Mouse (Mus musculus) embryonic fibroblast, embryonic 13.5 days (primary cell): ENCODE results near the gene Zcchc4. TPM values are rescaled to one million over a fixed set of nuclear protein-coding genes. Genes with fewer than 3 reads are reported as not detected.
"Not testable (repeated sequence)": the region's sequence is repeated elsewhere in the genome, so short reads cannot be mapped to it uniquely, and the experiment has no call there.

ENCODE experiments used
- H3K27ac ChIP-seq: 2 replicates; pipeline ENCODE4 v1.5.1; 2012; ENCODE audit warnings: low read length, control low read depth, inconsistent platforms; ENCODE audit not compliant: insufficient read depth
- H3K4me1 ChIP-seq: 2 replicates; pipeline ENCODE4 v1.6.1; 2011; ENCODE audit warnings: low read length; ENCODE audit not compliant: control insufficient read depth, insufficient read depth
- H3K4me3 ChIP-seq: 2 replicates; pipeline ENCODE4 v1.5.1; 2011; ENCODE audit warnings: mild to moderate bottlenecking, control low read depth, low read length; ENCODE audit not compliant: insufficient read depth
- CTCF ChIP-seq: IDR thresholded peaks from 2 replicates; pipeline ENCODE4 v1.5.1; 2011; ENCODE audit warnings: mild to moderate bottlenecking, control low read depth, low read length, moderate library complexity, borderline replicate concordance; ENCODE audit not compliant: insufficient read depth
- POLR2A ChIP-seq: IDR thresholded peaks from 2 replicates; pipeline ENCODE4 v1.6.1; 2011; ENCODE audit warnings: low read depth, mild to moderate bottlenecking, control low read depth, low read length, moderate library complexity
- polyA plus RNA-seq: library from polyadenylated mRNA; stranded (reverse); fragments of >200 nt; gene quantifications from 2 replicates; pipeline ENCODE4 v1.2.4, GENCODE M21; 2011; ENCODE audit warnings: low read depth; ENCODE audit not compliant: missing spikeins, insufficient read length

Gene Zcchc4
- polyA plus RNA-seq, 1 experiment: 18.3 TPM

GRCm38 (mm10) chr5:52754196-52754595 lies 21.0 kb upstream of the Zcchc4 start:
- Histone ChIP-seq H3K27ac (no peak overlapping the region), H3K4me3 (no peak overlapping the region), H3K4me1 (no peaks in the 10 kb centered on the region)
- TF ChIP-seq POLR2A (no peak), CTCF (no peak)

- TF ChIP-seq POLR2A (no peak), CTCF (no peak)
- no peaks in the 10 kb centered on the region for H3K4me1 ChIP-seq
Measured at GRCm38 (mm10) chr5:52755337-52755736, 19.9 kb upstream of the Zcchc4 start.

DNA sequence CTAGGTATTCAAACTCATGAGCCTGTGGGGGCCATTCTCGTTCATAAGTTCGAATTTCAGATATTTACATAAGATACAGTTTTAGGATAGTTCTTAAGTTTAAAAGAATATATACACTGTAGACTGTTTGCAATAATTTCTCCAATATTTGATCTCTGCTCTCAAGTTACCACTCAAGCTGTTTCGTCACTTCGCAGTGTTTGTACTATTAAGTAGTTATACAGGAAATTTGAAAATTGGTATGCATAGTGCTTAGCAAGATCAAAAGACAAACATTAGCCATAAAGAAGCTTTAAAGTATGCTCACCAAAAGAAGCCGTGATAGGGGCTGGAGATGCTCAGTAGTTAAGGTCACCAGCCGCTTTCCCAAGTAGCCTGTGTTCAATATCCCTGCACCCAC lies 19.2 kb upstream of the Zcchc4 start:
- TF ChIP-seq POLR2A: no peak
- no peak for TF ChIP-seq CTCF
- H3K27ac ChIP-seq: no peak overlapping the region
- H3K4me3 ChIP-seq: no peak overlapping the region
- no peaks in the 10 kb centered on the region for H3K4me1 ChIP-seq

More at GRCm38 (mm10) chr5:52755337-52755736, 19.9 kb upstream of the Zcchc4 start:
- Histone ChIP-seq H3K27ac (no peak overlapping the region), H3K4me3 (no peak overlapping the region)

DNA sequence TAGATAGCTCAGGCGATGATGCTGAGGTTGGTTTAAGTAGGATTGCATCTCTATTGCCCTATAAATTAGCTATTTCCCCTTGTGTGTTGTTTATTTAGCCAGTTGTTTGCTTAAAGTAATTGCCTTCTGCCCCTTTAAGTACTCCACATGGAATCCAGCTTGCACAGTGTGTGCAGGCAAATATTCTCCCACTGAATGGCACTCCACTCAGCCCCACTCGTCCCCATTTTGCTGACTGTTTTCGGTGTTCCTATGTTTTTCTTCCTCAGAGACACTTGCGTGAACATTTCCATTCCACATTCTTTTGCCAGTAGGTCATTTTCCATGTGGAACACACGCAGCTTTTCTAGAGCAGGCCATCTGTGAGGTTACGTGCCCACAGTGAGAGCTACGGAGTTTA lies 12.6 kb upstream of the Zcchc4 start:
- Histone ChIP-seq H3K4me1 (peaks cover 4% of the 10 kb centered on the region; the same call in 1 of the 2 replicates), H3K27ac (peak overlapping the region; percentile 14; the same call in 1 of the 2 replicates), H3K4me3 (no peak overlapping the region)
- TF ChIP-seq CTCF (no peak), POLR2A (no peak)

DNA sequence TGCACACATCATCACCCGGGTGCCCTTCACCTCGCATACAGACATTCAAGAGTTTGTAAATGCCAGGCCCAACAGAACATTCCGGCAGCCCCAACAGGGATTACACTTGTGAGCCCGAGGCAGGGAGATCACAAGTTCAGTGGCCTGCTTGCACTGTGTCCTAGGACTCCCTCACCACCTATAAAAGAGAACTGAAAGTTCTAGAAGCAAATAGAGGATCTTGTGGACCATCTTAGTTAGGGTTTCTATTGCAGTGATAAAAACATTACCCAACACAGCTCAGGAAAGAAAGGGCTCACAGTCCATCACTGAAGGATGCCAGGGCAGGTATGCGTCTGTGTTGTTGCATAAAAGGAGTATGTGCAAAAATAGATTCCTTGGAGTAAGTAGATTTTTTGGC lies 942 bp upstream of the Zcchc4 start:
- TF ChIP-seq CTCF (no peak), POLR2A (no peak)
- H3K4me1 ChIP-seq: no peaks in the 10 kb centered on the region
- no peak overlapping the region for H3K4me3 ChIP-seq
- no peak overlapping the region for H3K27ac ChIP-seq

DNA sequence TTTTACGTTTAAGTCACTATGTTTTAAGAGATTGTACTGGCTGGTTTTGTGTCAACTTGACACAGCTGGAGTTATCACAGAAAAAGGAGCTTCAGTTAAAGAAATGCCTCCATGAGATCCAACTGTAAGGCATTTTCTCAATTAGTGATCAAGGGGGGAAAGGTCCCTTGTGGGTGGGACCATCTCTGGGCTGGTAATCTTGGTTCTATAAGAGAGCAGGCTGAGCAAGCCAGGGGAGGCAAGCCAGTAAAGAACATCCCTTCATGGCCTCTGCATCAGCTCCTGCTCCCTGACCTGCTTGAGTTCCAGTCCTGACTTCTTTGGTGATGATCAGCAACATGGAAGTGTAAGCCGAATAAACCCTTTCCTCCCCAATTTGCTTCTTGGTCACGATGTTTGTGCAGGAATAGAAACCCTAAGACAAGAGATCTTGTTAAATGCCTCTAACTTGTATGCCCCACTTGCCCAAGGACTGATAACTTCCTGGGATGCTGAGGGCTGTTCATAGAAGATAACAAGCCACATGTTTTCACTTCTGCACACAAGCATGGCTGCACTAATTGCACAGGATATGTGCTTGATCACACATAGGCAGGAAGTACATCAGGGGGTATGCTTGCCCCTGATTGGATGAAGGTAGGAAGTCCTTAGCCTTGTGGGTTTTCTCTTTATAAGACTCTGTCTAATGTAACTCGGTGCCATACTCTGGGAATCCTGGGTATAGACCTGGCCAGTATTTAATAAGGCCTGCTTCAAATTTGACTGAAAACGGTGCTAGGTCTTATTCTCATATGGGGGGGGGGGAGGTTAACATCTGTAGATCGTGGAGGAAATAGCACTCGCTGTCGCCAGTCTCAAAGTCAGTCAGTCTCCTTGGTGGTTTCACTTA lies 1.5 kb downstream of the Zcchc4 start:
- not testable (repeated sequence) for H3K4me1 ChIP-seq, H3K4me3 ChIP-seq, H3K27ac ChIP-seq

- H3K4me3 ChIP-seq: peak overlapping the region; percentile 100
- peaks cover 6% of the 10 kb centered on the region for H3K4me1 ChIP-seq
- TF ChIP-seq CTCF (peak; percentile 73), POLR2A (peak; percentile 60; the same call in 1 of the 2 replicates)
- H3K27ac ChIP-seq: 0 out of 2 replicates have a peak overlapping the region, but pooled peaks have one; percentile 6
Measured at GRCm38 (mm10) chr5:52782523-52783250, 7.5 kb downstream of the Zcchc4 start.

GRCm38 (mm10) chr5:52783251-52783620 lies 8.0 kb downstream of the Zcchc4 start:
- Histone ChIP-seq H3K4me3 (peak overlapping the region; percentile 100), H3K4me1 (peaks cover 6% of the 10 kb centered on the region), H3K27ac (0 out of 2 replicates have a peak overlapping the region, but pooled peaks have one; percentile 6)
- no peak for TF ChIP-seq POLR2A
- no peak for TF ChIP-seq CTCF

- Histone ChIP-seq H3K27ac (no peak overlapping the region), H3K4me3 (no peak overlapping the region), H3K4me1 (peaks cover 6% of the 10 kb centered on the region)
- no peak for TF ChIP-seq POLR2A
- no peak for TF ChIP-seq CTCF
Measured at GRCm38 (mm10) chr5:52783957-52784356, 8.7 kb downstream of the Zcchc4 start.

DNA sequence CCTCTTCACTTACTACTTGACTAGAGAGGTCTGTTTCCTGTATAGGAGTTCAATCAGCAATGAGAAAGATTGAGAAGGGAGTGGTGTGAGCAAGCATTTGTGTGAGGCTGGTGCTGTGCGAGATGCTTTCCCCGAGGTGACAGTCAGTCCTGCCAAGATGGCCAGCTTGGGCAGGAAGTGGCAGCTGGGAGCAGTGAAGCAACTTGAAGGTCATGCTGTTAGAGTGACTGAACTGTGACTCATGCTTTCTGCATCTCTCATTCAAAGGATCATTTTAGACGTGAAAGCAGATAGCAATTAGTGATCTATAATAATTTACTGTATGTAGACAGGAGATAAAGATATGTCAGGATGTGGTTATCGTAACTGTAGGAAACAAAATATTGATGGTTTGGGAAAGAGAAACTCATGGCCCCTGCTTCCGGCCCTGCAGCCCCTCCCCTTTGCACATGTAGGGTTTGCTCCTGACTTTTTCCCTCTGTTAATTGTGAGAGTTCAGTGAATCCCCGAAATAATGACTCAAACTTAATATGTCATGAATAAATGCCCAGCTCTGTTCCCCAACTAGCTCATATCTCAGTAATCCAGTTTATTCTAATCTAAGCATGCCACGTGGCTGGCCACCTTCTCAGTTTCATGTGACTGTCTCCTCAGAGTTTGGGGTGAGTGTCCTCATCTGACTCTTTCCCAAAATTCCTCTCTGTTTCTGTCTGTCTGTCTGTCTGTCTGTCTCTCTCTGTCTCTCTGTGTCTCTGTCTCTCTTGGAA lies 11.5 kb downstream of the Zcchc4 start:
- Histone ChIP-seq H3K27ac (peak overlapping the region; percentile 57; the same call in 1 of the 2 replicates), H3K4me3 (no peak overlapping the region), H3K4me1 (peaks cover 6% of the 10 kb centered on the region)
- TF ChIP-seq POLR2A (no peak), CTCF (no peak)
